Mouse (Mus musculus): ENCODE data around the gene Zfp493. TPM values are rescaled to one million over a fixed set of nuclear protein-coding genes. Genes with fewer than 3 reads are reported as not detected.
"Not testable (repeated sequence)": the region's sequence is repeated elsewhere in the genome, so short reads cannot be mapped to it uniquely, and the experiment has no call there.

The Zfp493 gene
- 2.7 and 3.6 TPM in 2 replicates for total RNA-seq (2014; fragmentation: Nextera tagmentation)
- 3.0 and 3.9 TPM in 2 replicates for total RNA-seq (2017)

DNA sequence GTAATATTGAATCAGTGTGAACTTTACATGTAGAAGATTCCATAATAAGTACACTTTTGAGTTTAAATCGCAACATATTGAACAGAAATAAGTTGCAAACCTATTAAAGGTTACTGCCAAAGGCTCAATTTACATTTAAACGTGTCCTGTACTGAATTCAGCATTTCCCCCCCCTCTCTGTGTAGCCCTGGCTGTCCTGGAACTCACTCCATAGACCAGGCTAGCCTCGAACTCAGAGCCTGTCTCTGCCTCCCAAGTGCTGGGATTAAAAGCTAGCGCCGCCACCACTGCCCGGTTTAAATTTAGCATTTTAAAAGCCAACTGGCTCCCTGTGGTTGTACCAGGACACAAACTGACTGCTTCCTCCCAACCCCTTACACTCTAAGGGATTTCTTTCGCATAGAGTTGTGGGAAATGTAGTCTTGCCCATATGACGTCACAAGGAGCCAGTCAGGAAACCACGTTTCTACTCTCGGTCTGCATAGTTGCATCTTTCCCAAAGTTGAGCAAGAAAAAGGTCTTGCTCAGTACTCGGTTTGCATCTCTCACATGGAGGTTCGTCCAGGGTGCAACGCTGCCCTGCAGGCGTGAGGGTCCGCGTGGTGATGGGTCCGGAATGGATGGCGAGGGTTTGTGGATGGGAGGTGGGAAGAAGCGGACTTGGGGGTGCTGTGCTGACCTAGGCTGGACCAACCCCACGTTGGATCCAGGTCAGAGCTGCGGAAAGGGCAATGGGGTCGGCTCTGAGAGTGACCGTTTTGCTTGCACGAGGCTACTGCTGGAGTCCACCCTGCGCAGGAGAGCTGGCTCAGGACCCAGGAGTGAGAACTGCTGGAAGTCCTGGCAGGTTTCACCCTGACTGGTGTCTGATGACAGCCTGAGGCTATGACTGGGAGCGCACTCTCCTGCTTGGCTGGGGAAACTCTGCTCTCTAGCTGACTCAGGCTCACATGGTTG lies at the start of gene Zfp493:
Gene Zfp493 (plus strand): TSS at position 429 of the 957 bp plus-strand sequence.
- ATAC-seq (replicated peaks; ENCODE audit: poor library complexity, severe bottlenecking) = peak; percentile 98

DNA sequence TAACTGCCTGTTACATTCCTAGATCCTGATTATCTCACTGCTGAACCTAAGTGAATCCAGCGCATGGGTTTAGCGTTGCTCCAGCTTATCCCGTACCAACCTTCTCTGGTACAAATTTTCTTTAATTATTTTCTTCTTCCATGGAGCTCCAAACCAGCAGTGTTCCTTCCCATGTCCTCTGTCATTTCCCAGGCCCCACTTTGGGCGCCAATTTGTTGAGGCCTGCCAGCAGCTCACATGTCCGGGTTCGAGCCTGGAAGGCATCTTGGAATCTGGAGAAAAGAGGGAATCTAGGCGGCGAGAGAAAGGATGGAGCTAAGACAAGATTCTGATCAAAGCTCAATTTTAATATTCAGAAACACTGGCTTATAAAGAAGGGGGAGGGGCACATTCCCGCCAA lies 45.1 kb upstream of the Zfp493 start:
- ATAC-seq (replicated peaks; ENCODE audit: poor library complexity, severe bottlenecking) = not testable (repeated sequence)

DNA sequence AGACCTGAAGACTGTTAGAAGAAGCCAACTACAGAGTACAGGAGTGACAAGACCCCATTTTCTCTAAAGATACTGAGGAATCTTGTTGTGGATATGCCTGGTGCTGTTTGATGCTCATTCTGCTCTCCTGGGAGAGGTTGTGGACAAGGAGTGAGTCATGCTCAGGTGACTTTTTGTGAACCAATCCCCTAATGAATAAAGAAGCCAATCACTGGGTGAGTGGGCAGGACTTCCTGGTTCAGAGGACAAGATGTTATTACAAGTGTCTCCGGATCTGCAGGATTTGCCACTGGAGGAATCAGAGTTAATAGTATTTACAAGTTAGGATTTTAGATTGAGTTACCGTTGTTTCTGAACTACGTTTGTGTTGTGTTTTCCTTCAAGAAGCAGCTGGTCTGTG lies 36.6 kb upstream of the Zfp493 start:
- ATAC-seq (replicated peaks; ENCODE audit: poor library complexity, severe bottlenecking) = no peak

DNA sequence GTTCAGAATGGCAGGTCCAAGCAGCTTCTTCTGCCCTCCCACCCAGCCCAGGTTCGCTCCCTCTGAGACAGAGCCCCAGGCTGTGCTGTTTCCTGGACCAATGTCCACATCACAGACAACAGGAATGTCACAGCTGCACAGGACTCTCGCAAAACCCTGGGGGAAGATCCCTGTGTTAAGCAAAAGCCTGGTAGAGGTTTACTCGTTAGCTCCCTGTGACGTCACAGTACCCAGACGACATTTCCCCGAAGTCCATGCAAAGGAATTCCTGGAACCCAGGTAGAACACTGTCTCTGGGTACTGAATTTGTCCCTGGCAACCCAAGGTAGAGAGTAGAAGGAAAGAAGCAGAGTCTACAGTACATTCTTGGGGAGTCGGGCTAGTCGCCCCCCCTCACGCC lies 35.6 kb upstream of the Zfp493 start:
- ATAC-seq (replicated peaks; ENCODE audit: poor library complexity, severe bottlenecking) = no peak

DNA sequence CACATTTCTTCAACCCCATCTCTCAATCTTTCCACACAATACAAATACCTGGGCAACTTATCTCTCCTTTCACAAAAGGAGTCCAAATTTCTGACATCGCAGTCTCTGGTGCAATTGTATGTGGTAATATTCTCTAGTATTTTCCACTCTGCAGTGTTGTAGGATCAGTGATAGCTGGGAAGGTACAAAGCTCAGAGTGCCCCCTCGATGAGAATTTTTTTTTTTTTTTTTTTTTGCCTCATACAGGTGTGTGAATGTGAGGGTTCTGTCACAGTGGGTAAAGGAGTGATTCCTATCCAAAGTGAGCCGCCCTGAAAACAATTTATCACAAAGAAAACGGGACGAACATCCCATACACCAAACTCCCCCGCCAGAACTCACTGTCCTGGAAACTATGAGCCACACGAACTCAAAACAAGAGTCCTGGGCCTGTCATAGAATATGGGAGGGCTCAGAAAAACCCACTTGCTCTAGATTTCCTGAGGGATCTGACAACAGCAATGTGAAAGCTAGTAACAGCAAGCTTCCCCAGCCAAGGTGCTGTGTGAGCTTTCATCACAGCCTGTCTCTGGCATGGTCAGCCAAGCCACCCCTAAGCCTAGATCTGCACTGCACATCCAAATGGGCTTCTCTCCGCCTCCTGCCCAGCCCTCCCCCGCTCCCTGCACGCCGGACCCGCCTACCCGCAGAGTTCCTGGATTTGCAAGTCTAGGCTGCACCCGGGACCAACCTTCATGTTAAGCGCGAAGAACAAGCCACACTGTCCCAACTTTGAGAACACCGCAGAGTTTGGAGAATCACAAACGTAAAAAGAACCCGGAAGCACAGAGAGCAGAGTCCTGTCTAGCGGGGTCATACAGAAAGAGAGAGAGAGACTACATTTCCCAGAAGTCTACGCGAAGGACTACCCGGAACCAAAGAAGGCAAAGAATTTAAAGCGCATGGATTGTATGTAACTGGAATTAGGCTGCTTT lies 24.9 kb upstream of the Zfp493 start, which contains the start of gene Zfp85:
Gene Zfp85 (minus strand): TSS at position 896 of the 974 bp plus-strand sequence.
- ATAC-seq (replicated peaks; ENCODE audit: poor library complexity, severe bottlenecking) = peak; percentile 96

DNA sequence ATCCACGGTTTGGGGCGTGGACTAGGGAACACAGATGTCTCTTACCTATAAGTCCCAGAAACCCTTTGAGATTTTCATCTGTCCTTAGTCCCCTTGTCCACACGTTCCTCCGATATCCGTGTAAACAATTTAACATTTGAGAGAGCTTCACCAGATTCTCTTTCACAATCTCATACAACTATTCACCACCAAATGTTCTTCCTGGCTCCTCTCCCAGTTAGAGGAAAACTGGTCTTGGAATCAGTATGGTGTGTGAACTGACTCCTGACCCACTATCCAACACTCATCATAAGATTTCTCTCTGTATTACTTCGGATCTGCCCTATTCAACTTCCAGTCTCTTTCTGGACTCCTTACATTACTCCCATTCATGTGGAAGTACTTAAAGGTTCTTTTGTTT lies 23.7 kb upstream of the Zfp493 start:
- ATAC-seq (replicated peaks; ENCODE audit: poor library complexity, severe bottlenecking) = no peak

DNA sequence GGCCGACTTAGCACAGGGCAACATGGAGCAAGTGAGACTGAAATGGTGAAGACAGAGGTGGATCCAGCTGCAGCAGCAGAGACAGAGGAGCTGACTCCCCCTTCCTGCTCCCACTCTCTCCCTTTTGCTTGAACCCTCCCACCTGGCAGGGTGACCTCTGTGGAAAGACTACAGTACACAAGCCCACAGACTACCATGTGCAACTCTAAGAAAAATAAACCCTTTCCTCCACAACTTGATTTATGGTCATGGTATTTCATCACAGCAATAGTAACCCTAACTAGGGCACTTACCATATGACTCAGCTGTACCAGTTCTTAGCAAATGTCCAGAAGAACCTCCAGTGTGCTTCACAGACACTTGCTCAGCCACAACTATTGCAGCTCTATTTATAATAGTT lies 19.5 kb upstream of the Zfp493 start:
- ATAC-seq (replicated peaks; ENCODE audit: poor library complexity, severe bottlenecking) = no peak

DNA sequence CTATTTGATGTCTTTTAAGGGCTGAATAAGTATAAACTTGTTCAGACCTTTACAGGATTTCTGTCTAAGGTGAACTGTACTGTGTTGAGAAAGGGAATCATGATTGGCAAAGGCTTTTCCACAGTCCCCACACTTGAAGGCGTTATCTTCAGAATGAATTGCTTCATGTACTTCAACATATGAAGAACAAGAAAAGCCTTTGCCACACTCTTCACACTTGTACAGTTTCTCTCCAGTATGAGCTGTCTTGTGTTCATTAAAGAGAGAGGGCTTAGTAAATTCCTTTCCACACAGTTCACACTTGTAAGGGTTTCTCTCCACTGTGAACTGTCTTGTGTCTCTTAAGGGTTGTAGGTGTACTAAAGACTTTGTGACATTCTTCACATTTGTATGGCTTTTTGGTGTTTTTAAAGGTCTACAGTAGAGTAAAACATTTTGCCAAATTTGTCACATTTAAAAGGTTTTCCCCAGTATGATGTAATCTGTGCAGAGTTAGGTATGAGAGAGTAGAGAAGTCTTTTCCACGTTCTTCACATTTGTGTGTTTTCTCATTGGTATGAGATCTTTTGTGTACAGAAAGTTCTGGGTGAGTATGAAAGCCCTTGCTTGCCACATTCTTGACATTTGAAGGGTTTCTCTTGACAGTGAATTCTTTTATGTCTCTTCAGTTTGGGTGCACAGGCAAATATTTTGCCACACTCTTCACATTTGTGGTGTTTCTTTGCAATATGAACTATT lies 16.3 kb upstream of the Zfp493 start:
- no peak for ATAC-seq (replicated peaks; ENCODE audit: poor library complexity, severe bottlenecking)

DNA sequence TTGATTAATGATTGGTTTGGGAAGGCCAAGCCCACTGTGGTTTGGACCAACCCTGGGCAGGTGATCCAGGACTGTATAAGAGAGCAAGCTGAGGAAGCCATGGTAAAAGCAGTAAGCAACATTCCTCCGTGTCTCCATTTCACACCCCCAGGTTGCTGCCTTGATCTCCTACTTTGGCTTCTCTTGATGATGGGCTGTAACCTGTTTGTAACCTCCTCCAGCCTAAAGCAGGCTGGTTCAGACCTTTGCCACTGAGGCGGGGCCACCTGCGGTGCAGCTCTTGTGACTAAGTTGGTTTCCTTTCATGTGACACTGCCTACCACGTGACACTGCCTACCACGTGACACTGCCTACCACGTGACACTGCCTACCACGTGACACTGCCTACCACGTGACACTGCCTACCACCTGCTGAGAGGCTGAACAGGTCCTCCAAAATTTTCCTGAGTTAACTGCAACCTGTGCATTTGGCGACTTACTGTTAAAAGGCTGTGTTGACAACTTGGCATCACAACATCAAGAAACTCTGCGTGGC lies 12.5 kb downstream of the Zfp493 start:
- no peak for ATAC-seq (replicated peaks; ENCODE audit: poor library complexity, severe bottlenecking)

DNA sequence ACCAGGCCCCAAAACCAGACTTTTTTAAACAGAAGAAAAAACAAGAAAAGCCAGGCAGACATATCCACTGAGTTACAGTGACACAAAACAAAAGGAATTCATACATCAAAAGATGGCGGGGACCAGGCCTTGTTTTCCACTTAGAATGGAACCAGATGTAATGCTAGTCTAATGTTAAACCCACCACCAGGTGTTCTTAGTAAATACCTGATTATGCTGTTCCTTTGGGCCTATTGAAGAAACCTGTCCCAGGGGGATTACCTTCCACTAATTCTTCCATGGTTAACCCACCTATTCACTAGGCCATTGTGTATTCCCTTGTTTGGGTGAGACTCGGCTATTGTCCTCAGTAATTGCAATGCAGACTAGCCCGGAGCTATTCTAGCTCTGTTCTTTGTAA lies 19.1 kb downstream of the Zfp493 start:
- ATAC-seq (replicated peaks; ENCODE audit: poor library complexity, severe bottlenecking) = no peak

DNA sequence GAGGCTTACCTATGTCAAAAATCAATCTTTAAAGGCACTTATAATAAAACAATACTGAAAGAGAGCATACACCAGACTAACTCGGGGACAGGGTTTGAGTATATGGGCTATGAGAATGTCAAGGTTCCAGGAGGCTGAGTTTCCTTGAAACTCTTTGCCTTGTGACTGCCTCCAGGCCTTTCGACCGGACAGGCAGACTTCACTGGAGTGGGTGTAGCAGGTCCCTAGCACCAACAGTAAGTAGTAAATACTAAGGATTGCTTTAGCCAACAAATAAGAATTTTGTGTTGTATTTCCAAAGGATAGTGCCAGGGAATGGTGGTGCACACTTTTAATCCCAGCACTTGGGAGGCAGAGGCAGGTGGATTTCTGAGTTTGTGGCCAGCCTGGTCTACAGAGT lies 19.7 kb downstream of the Zfp493 start:
- not testable (repeated sequence) for ATAC-seq (replicated peaks; ENCODE audit: poor library complexity, severe bottlenecking)

DNA sequence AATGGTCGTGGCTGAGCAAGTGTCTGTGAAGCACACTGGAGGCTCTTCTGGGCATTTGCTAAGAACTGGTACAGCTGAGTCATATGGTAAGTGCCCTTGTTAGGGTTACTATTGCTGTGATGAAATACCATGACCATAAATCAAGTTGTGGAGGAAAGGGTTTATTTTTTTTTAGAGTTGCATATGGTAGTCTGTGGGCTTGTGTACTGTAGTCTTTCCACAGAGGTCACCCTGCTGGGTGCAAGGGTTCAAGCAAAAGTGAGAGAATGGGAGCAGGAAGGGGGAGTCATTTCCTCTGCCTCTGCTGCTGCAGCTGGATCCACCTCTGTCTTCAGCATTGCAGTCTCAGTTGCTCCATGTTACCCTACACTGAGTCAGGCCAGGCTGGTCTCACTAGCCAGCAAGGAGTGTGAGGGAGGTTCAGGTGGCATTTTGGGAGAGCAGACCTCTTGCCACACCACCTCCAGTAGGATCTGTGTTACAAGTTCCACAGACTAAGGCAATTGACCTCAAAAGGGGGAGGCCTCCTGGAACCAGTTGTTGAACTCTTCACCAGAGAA lies 32.2 kb downstream of the Zfp493 start:
- ATAC-seq (replicated peaks; ENCODE audit: poor library complexity, severe bottlenecking) = no peak

DNA sequence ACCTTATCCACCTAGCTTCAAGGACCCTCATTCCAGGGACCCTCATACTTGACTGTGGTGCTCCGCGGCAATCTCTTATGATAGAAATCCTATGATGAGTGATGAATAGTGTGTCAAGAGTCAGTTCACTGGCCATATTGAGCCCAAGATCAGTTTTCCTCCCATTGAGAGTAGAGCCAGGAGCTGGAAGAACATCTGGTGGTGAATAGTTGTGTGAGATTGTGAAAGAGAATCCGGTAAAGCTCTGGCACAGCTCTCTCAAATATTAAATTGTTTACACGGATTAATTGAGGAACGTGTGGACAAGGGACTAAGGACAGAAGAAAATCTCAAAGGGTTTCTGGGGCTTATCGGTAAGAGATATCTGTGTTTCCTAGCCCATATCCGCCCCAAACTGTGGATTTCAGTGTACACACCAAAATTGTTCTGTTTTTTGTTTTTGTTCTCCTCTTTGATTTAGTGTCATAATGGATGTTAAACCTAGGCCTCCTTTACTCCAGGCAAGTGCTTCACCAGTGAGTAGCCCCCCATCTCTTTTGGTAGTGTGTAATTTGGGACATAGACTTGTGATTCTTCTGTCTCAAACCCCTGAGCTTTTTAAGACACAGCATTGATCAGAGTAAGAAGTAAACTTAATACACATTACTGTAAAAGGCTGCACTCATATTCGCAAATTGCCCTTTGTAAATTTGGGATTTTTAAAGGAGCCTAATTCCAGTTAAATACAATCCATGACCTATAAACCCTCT lies 33.6 kb downstream of the Zfp493 start:
- no peak for ATAC-seq (replicated peaks; ENCODE audit: poor library complexity, severe bottlenecking)

DNA sequence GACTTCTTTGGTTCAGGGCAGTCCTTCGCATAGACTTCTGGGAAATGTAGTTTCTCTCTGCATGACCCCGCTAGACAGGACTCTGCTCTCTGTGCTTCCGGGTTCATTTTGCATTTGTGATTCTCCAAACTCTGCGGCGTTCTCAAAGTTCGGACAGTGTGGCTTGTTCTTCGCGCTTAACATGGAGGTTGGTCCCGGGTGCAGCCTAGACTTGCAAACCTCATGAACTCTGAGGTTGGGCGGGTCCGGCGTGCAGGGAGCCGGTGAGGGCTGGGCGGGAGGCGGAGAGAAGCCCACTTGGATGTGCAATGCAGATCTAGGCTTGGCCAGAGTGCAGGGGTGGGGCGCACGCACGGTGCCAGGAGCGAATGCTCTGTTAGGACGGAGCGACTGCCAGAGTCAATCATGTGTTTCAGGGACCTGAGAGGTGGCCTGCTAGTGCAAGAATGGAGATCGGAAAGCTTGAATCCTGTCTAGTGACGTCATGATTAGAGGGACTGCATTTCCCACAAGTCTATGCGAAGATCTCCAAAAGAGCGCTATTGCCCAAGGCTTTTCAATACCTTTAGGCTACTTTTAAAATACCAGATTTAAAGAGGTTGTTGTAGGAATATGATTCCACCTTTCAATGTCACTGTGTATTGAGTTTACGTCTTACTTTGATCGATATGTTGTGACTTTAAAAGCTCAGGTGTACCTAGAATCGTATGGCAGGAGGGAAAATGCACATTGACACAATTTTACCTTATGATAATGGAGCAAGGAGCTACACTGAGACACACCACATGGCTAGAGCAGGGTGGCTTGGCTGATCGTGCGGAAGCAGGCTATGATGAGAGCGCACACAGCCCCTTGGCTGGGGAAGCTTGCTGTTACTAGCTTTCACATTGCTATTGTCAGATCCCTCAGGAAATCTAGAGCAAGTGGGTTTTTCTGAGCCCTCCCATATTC lies 34.5 kb downstream of the Zfp493 start, which contains the start of gene Zfp273:
Gene Zfp273 (plus strand): TSS at position 31 of the 951 bp plus-strand sequence.
- ATAC-seq (replicated peaks; ENCODE audit: poor library complexity, severe bottlenecking) = peak; percentile 92

DNA sequence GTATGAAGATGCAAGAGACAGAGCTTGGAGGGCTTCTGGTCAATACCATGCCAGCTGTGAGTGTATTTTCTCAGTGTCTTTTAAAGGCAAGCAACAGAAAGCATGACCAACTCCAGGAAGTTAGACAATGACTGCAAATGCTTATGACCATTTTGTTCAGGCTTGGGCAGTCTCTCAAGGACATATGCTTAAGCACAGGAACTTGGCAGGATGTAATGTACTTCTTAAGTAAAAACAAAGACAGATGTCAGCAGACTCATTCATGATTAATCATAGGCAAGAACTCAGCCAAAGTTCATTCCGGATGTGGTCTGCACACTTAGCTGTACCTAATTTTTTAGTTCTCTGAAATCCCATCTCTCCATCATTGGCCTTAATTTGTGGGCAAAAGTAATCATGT lies 39.1 kb downstream of the Zfp493 start:
- no peak for ATAC-seq (replicated peaks; ENCODE audit: poor library complexity, severe bottlenecking)

DNA sequence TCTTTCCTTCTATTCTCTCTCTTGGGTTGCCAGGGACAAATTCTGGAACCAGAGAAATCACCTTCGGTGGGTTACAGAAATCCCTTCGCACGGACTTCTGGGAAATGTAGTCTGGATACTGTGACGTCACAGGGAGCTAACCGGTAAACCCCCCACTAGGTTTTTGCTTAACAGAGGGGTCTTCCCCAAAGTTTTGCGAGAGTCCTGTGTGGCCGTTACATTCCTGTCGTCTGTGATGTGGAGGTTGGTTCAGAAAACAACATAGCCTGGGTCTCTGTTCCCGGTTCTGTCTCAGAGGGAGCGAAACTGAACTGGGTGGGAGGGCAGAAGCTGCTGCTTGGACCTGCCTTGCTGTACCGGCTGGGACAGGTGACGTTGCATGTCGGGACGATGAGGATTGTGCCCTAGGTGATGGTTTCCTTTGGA lies 51.4 kb downstream of the Zfp493 start, which contains the start of gene Gm10037:
Gene Gm10037 (plus strand): TSS at position 196 of the 426 bp plus-strand sequence.
- ATAC-seq (replicated peaks; ENCODE audit: poor library complexity, severe bottlenecking) = peak; percentile 95

DNA sequence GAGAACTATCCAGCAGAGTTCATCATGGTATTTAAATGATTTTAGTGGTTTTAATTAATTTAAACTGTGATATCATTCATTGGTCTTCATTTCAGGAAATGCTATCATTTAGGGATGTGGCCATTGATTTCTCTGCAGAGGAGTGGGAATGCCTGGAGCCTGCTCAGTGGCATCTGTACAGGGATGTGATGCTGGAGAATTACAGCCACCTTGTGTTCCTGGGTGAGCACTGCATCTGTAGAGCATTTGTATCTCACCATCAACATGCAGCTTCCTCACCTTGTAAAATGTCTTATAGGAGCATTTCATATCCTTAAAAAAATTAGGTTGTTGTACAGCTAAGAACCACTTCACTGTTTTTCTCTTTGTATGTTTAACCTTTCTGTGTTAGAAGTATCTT lies 53.6 kb downstream of the Zfp493 start:
- not testable (repeated sequence) for ATAC-seq (replicated peaks; ENCODE audit: poor library complexity, severe bottlenecking)

Data from granulocyte monocyte progenitor cell, adult 5-6 weeks (primary cell).